Mouse (Mus musculus): ENCODE results near the gene Pygo2. TPM values are rescaled to one million over a fixed set of nuclear protein-coding genes. Genes with fewer than 3 reads are reported as not detected.

The Pygo2 gene
- polyA plus RNA-seq, 1 experiment from 2014 or later: 35.9 TPM

GRCm38 (mm10) chr3:89456726-89457665, 27.0 kb downstream of the Pygo2 start:
- H3K4me3 ChIP-seq: no peak overlapping the region
- DNase-seq (ENCODE audit: low spot score): peak; percentile 91
- 0 out of 2 replicates have a peak, but pooled peaks cover 7% of the 10 kb centered on the region for H3K36me3 ChIP-seq
- H3K4me1 ChIP-seq: peaks cover 43% of the 10 kb centered on the region
- H3K9me3 ChIP-seq: no peaks in the 10 kb centered on the region
- no peaks in the 10 kb centered on the region for H3K27me3 ChIP-seq (ENCODE audit: insufficient read depth, poor library complexity, severe bottlenecking)
- 48% methylated on average over 10 of the region's 10 CpGs for WGBS
- H3K27ac ChIP-seq: 0 out of 2 replicates have a peak overlapping the region, but pooled peaks have one; percentile 22

- 50% methylated on average over 13 of the region's 13 CpGs for WGBS
- Histone ChIP-seq H3K27me3 (ENCODE audit: insufficient read depth, poor library complexity, severe bottlenecking) (no peaks in the 10 kb centered on the region), H3K4me3 (peak overlapping the region; percentile 71), H3K27ac (peak overlapping the region; percentile 92), H3K36me3 (0 out of 2 replicates have a peak, but pooled peaks cover 10% of the 10 kb centered on the region), H3K4me1 (peaks cover 33% of the 10 kb centered on the region), H3K9me3 (no peaks in the 10 kb centered on the region)
- DNase-seq (ENCODE audit: low spot score): no peak
These were observed 28.5 kb downstream of the Pygo2 start for GRCm38 (mm10) chr3:89458372-89458964.

GRCm38 (mm10) chr3:89458965-89459807, 29.2 kb downstream of the Pygo2 start:
- Histone ChIP-seq H3K9me3 (no peaks in the 10 kb centered on the region), H3K27ac (peak overlapping the region; percentile 92), H3K4me3 (peak overlapping the region; percentile 71), H3K4me1 (peaks cover 33% of the 10 kb centered on the region), H3K27me3 (ENCODE audit: insufficient read depth, poor library complexity, severe bottlenecking) (no peaks in the 10 kb centered on the region), H3K36me3 (peaks cover 12% of the 10 kb centered on the region; the same call in 1 of the 2 replicates)
- DNase-seq (ENCODE audit: low spot score): peak; percentile 95
- under 1% methylated on average over 33 of the region's 36 CpGs for WGBS

- no peak for DNase-seq (ENCODE audit: low spot score)
- no peaks in the 10 kb centered on the region for H3K27me3 ChIP-seq (ENCODE audit: insufficient read depth, poor library complexity, severe bottlenecking)
- no peaks in the 10 kb centered on the region for H3K4me1 ChIP-seq
- peaks cover 30% of the 10 kb centered on the region; the same call in 1 of the 2 replicates for H3K36me3 ChIP-seq
- no peaks in the 10 kb centered on the region for H3K9me3 ChIP-seq
- H3K27ac ChIP-seq: no peak overlapping the region
- WGBS: 42% methylated on average over 4 of the region's 4 CpGs
- H3K4me3 ChIP-seq: no peak overlapping the region
These were observed 38.3 kb downstream of the Pygo2 start for GRCm38 (mm10) chr3:89468268-89468667.

- H3K4me1 ChIP-seq: no peaks in the 10 kb centered on the region; the same call in 1 of the 2 replicates
- no peak overlapping the region for H3K4me3 ChIP-seq
- no peak for DNase-seq (ENCODE audit: low spot score)
- H3K27me3 ChIP-seq (ENCODE audit: insufficient read depth, poor library complexity, severe bottlenecking): no peaks in the 10 kb centered on the region; the same call in 1 of the 2 replicates
- WGBS: 76% methylated on average over 7 of the region's 7 CpGs
- H3K27ac ChIP-seq: no peak overlapping the region
- H3K36me3 ChIP-seq: peaks cover 19% of the 10 kb centered on the region; the same call in 1 of the 2 replicates
- no peaks in the 10 kb centered on the region for H3K9me3 ChIP-seq
These were observed 42.3 kb downstream of the Pygo2 start for GRCm38 (mm10) chr3:89472280-89472679.

GRCm38 (mm10) chr3:89473838-89474237, 43.8 kb downstream of the Pygo2 start:
- Histone ChIP-seq H3K4me1 (no peaks in the 10 kb centered on the region; the same call in 1 of the 2 replicates), H3K36me3 (0 out of 2 replicates have a peak, but pooled peaks cover 3% of the 10 kb centered on the region), H3K27ac (no peak overlapping the region), H3K4me3 (no peak overlapping the region), H3K27me3 (ENCODE audit: insufficient read depth, poor library complexity, severe bottlenecking) (no peaks in the 10 kb centered on the region; the same call in 1 of the 2 replicates), H3K9me3 (no peaks in the 10 kb centered on the region)
- 80% methylated on average over 6 of the region's 6 CpGs for WGBS
- DNase-seq (ENCODE audit: low spot score): no peak

- DNase-seq (ENCODE audit: low spot score): no peak
- 77% methylated on average over 6 of the region's 6 CpGs for WGBS
- no peaks in the 10 kb centered on the region for H3K36me3 ChIP-seq
- H3K4me3 ChIP-seq: no peak overlapping the region
- H3K9me3 ChIP-seq: no peaks in the 10 kb centered on the region
- no peak overlapping the region for H3K27ac ChIP-seq
- no peaks in the 10 kb centered on the region; the same call in 1 of the 2 replicates for H3K4me1 ChIP-seq
- H3K27me3 ChIP-seq (ENCODE audit: insufficient read depth, poor library complexity, severe bottlenecking): no peaks in the 10 kb centered on the region; the same call in 1 of the 2 replicates
These were observed 49.0 kb downstream of the Pygo2 start for GRCm38 (mm10) chr3:89479055-89479454.

- H3K27ac ChIP-seq: no peak overlapping the region
- H3K4me3 ChIP-seq: no peak overlapping the region
- WGBS: 44% methylated on average over 2 of the region's 2 CpGs
- no peaks in the 10 kb centered on the region for H3K27me3 ChIP-seq (ENCODE audit: insufficient read depth, poor library complexity, severe bottlenecking)
- H3K4me1 ChIP-seq: peaks cover 8% of the 10 kb centered on the region
- DNase-seq (ENCODE audit: low spot score): no peak
- no peaks in the 10 kb centered on the region for H3K9me3 ChIP-seq
- no peaks in the 10 kb centered on the region for H3K36me3 ChIP-seq
These were observed 51.5 kb downstream of the Pygo2 start for GRCm38 (mm10) chr3:89481488-89481887.

- Histone ChIP-seq H3K4me3 (no peak overlapping the region), H3K4me1 (peaks cover 8% of the 10 kb centered on the region), H3K9me3 (no peaks in the 10 kb centered on the region), H3K27me3 (ENCODE audit: insufficient read depth, poor library complexity, severe bottlenecking) (peaks cover 5% of the 10 kb centered on the region; the same call in 1 of the 2 replicates), H3K36me3 (no peaks in the 10 kb centered on the region), H3K27ac (no peak overlapping the region)
- 83% methylated on average over 5 of the region's 5 CpGs for WGBS
- DNase-seq (ENCODE audit: low spot score): no peak
These were observed 52.2 kb downstream of the Pygo2 start for GRCm38 (mm10) chr3:89482249-89482648.

Other genes with a start within 250 kb of the Pygo2 start
- 16.4 and 21.0 TPM in 2 replicates for gene Fam189b, start 247.1 kb upstream of the Pygo2 start, polyA plus RNA-seq (2016; fragmentation: Nextera tagmentation; extraction: Ambion mirVana)
- gene Gba, start 227.3 kb upstream of the Pygo2 start, polyA plus RNA-seq (2016; fragmentation: Nextera tagmentation; extraction: Ambion mirVana): 44.2 and 44.6 TPM in 2 replicates
- 18.1 and 20.0 TPM in 2 replicates for gene Thbs3, start 215.0 kb upstream of the Pygo2 start, polyA plus RNA-seq (2016; fragmentation: Nextera tagmentation; extraction: Ambion mirVana)
- gene Mtx1, start 203.1 kb upstream of the Pygo2 start, polyA plus RNA-seq (2016; fragmentation: Nextera tagmentation; extraction: Ambion mirVana): 179 and 204 TPM in 2 replicates
- gene Muc1, start 201.2 kb upstream of the Pygo2 start, polyA plus RNA-seq (2016; fragmentation: Nextera tagmentation; extraction: Ambion mirVana): 0.11 and 0.16 TPM in 2 replicates
- gene Krtcap2, start 184.2 kb upstream of the Pygo2 start, polyA plus RNA-seq (2016; fragmentation: Nextera tagmentation; extraction: Ambion mirVana): 244 and 260 TPM in 2 replicates
- 0.79 and 1.9 TPM in 2 replicates for gene Trim46, start 183.9 kb upstream of the Pygo2 start, polyA plus RNA-seq (2016; fragmentation: Nextera tagmentation; extraction: Ambion mirVana)
- gene Dpm3, start 170.9 kb upstream of the Pygo2 start, polyA plus RNA-seq (2016; fragmentation: Nextera tagmentation; extraction: Ambion mirVana): 76.7 and 86.0 TPM in 2 replicates
- gene Slc50a1, start 159.6 kb upstream of the Pygo2 start, polyA plus RNA-seq (2016; fragmentation: Nextera tagmentation; extraction: Ambion mirVana): 39.9 and 42.4 TPM in 2 replicates
- 32.0 and 37.7 TPM in 2 replicates for gene Efna1, start 149.1 kb upstream of the Pygo2 start, polyA plus RNA-seq (2016; fragmentation: Nextera tagmentation; extraction: Ambion mirVana)
- gene Efna3, start 107.2 kb upstream of the Pygo2 start, polyA plus RNA-seq (2016; fragmentation: Nextera tagmentation; extraction: Ambion mirVana): 0.71 and 2.5 TPM in 2 replicates
- gene Efna4, start 92.2 kb upstream of the Pygo2 start, polyA plus RNA-seq (2016; fragmentation: Nextera tagmentation; extraction: Ambion mirVana): 10.6 and 19.3 TPM in 2 replicates
- gene Adam15, start 80.2 kb upstream of the Pygo2 start, polyA plus RNA-seq (2016; fragmentation: Nextera tagmentation; extraction: Ambion mirVana): 41.9 and 49.0 TPM in 2 replicates
- gene Dcst2, start 68.2 kb upstream of the Pygo2 start, polyA plus RNA-seq (2016; fragmentation: Nextera tagmentation; extraction: Ambion mirVana): 0.05 TPM in 1 of 2 replicates, not detected in the other
- gene Dcst1, start 65.0 kb upstream of the Pygo2 start, polyA plus RNA-seq (2016; fragmentation: Nextera tagmentation; extraction: Ambion mirVana): 0.10 and 0.11 TPM in 2 replicates
- gene Zbtb7b, start 35.4 kb upstream of the Pygo2 start, polyA plus RNA-seq (2016; fragmentation: Nextera tagmentation; extraction: Ambion mirVana): 1.4 and 1.9 TPM in 2 replicates
- not detected in 2 replicates for gene Lenep, start 27.4 kb upstream of the Pygo2 start, polyA plus RNA-seq (2016; fragmentation: Nextera tagmentation; extraction: Ambion mirVana)
- 30.7 and 40.3 TPM in 2 replicates for gene Flad1, start 18.3 kb upstream of the Pygo2 start, polyA plus RNA-seq (2016; fragmentation: Nextera tagmentation; extraction: Ambion mirVana)
- gene Cks1b, start 11.8 kb upstream of the Pygo2 start, polyA plus RNA-seq (2016; fragmentation: Nextera tagmentation; extraction: Ambion mirVana): 465 and 589 TPM in 2 replicates
- 72.2 and 79.5 TPM in 2 replicates for gene Shc1, start 11.8 kb upstream of the Pygo2 start, polyA plus RNA-seq (2016; fragmentation: Nextera tagmentation; extraction: Ambion mirVana)
- gene Pbxip1, start 6.5 kb downstream of the Pygo2 start, polyA plus RNA-seq (2016; fragmentation: Nextera tagmentation; extraction: Ambion mirVana): 46.5 and 68.4 TPM in 2 replicates
- 64.3 and 70.4 TPM in 2 replicates for gene Pmvk, start 24.3 kb downstream of the Pygo2 start, polyA plus RNA-seq (2016; fragmentation: Nextera tagmentation; extraction: Ambion mirVana)
- gene Kcnn3, start 90.0 kb downstream of the Pygo2 start, polyA plus RNA-seq (2016; fragmentation: Nextera tagmentation; extraction: Ambion mirVana): 0.58 and 1.1 TPM in 2 replicates

Measured in heart, embryonic 10.5 days (tissue).